Mouse (Mus musculus): ENCODE measurements around the gene Dnah11.

The Dnah11 gene

DNA sequence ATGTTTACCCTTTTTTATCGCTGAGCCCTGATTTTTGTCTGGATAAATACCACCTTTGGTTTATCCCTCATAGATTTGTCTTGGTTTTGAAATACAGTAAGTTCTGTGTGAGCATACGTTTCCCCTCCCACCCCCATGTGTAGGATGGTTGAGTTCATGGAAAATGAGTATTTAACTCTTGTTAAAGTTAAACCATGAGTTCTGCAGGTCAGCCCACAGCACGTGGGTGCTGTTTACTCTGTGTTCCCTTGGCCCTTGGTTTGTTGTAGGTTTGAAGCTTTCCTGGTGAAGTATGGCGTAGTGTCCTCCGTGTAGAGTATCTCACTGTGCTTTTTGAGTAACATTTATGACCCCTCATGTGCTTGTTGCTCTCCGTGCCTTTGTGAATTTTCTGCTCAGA is 341.0 kb downstream of the Dnah11 start:
- no peak for DNase-seq

- DNase-seq, result no peak
These were observed 341.8 kb downstream of the Dnah11 start for GRCm38 (mm10) chr12:117857023-117857422.

- peak; percentile 10 to 54 for DNase-seq
These were observed 345.5 kb downstream of the Dnah11 start for GRCm38 (mm10) chr12:117853316-117853715.

- DNase-seq, result no peak
These were observed 348.4 kb downstream of the Dnah11 start for GRCm38 (mm10) chr12:117850472-117850871.

- no peak for DNase-seq
These were observed 350.2 kb downstream of the Dnah11 start for GRCm38 (mm10) chr12:117848621-117849020.

GRCm38 (mm10) chr12:117844917-117845316 is 353.9 kb downstream of the Dnah11 start:
- no peak for DNase-seq

DNA sequence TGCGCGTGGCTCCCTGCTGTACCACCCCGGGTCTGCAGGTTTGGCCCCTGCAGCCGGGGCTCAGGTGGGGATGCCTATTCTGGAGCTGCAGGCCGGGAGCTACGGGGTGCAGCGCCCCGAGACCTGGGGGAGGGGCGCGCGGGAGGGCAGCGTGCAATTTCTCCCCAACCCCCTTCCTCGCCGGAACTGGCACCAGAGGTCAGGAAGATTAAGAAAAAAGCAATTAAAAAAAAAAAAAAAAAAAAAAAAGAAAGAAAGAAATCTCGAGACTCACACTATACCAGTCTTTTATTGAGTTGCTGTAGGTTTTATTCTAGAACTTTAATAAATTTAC is 354.8 kb downstream of the Dnah11 start:
- no peak for DNase-seq

GRCm38 (mm10) chr12:117843302-117844074 is 355.4 kb downstream of the Dnah11 start:
- peak; percentile 39 to 60 for DNase-seq

DNA sequence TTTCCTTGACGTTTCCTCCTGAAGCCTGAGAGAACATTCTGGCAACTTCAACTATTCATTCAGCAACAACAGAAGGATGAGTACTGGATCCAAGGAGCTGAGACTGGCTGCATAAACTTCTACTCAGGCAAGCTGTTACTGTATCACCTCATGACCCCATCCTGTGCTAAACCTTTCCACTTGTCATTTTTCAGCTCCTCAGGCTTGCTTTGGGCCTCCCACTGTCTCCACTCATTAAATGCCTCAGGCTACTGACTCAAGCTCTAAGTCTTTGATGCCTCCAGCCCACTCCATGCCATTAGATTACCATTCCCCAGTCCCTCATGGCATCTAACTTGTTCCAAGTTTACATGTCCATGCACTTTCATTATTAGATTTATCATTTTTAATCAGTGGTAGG is 356.2 kb downstream of the Dnah11 start:
- DNase-seq, result no peak

DNA sequence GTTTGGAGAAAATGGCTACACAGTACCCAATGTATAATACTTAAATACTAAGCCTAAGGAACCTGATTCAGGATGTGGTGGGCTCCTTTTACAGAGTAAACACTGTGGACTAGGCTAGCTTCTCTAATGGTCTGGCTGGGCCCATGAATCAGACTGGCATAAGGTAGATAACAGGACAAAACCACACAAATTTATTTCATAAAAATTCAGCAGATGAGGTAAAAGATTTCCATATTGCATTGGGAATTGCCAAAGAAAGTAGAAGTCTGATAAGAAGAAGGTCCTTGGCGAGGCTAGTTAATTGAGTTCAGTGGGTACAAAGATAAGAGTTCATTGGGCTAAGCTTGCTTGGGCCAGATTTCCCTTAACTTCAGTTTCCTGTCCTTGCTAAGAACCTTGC is 358.1 kb downstream of the Dnah11 start:
- DNase-seq, result no peak

- no peak for DNase-seq
These were observed 361.5 kb downstream of the Dnah11 start for GRCm38 (mm10) chr12:117837376-117837775.

GRCm38 (mm10) chr12:117835371-117835770 is 363.5 kb downstream of the Dnah11 start:
- DNase-seq, result no peak

- DNase-seq, result no peak
These were observed 364.2 kb downstream of the Dnah11 start for GRCm38 (mm10) chr12:117834652-117835051.

- no peak for DNase-seq
These were observed 366.7 kb downstream of the Dnah11 start for GRCm38 (mm10) chr12:117832190-117832589.

GRCm38 (mm10) chr12:117831351-117831961 is 367.4 kb downstream of the Dnah11 start:
- no peak for DNase-seq

DNA sequence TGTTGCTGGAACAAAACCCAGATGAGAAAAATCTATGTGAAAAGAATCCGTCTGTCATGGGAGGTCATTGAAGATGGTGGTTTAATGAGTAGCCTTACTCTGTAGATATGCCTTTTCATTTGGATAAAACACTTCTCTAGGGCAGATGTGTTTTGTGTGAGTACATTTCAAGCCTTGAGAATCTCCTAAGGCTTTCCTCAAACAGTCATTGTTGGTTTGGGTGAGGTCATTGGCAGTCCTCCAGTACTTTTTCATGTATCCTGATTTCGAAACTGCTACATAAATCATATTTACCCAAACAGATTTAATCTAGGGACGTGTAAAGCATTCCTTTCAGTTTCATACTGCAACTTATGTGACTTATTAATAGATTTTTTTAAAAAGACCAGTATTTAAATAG is 370.5 kb downstream of the Dnah11 start:
- DNase-seq, result no peak

Measured in spleen, adult 18-20 months (tissue).